Mouse (Mus musculus): ENCODE measurements around the gene Map1a. TPM values are rescaled to one million over a fixed set of nuclear protein-coding genes. Genes with fewer than 3 reads are reported as not detected.

Gene Map1a
- polyA plus RNA-seq, 1 experiment from 2014 or later: 7.3 TPM

DNA sequence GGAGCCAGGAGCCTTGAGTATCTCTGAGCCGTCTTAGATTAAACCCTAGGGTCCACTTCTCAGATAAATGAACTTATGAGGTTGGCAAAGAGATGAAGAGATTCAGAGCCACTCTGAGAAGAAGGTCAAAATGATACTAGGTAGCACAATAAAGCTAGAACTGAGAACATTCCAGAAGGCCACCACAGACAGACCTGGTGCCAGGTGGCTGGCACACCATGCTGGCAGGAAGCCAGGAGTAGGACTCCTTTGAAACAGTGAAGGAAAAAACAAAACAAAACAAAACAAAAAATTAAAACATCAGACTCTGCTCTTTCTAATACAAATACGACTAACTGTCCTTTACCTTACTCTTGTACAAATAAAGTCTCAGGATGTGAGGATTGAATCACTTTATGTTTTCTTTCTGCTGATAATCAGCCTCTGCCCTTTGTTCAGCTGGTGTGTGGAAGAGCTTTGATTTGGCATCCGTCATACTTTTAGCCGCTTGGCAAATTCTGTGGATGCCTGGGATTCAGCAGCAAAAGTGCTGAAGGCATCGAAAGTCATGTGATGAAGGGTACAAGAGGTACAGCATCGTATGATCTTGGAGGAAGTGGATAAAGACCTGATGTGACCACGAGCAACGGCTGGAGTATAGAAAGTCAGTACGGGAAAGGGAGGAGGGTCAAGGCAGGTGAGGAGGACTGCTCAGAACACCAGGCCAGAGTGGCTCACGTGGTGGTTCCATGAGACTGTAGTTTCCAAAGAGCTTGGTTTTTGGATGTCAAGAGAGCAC lies 34.5 kb downstream of the Map1a start:
- H3K4me2 ChIP-seq (ENCODE audit: low read length): no peak overlapping the region
- WGBS: 58% methylated on average over 10 of the region's 10 CpGs
- H3K9ac ChIP-seq (ENCODE audit: low read length): no peak overlapping the region
- no peaks in the 10 kb centered on the region for H3K27me3 ChIP-seq (ENCODE audit: control insufficient read depth, insufficient read depth, low read length)
- peaks cover 12% of the 10 kb centered on the region; the same call in 1 of the 2 replicates for H3K36me3 ChIP-seq (ENCODE audit: control insufficient read depth, insufficient read depth, low read length)
- no peak overlapping the region for H3K27ac ChIP-seq (replicated peaks in 1 of 2; ENCODE audit: control insufficient read depth in 1 of 2, insufficient read depth in 1 of 2, low read depth in 2 of 2, low read length in 2 of 2)
- no peaks in the 10 kb centered on the region for H3K4me1 ChIP-seq (ENCODE audit: control insufficient read depth in 2 of 2, insufficient read depth in 2 of 2, low read length in 2 of 2)
- H3K4me3 ChIP-seq (ENCODE audit: control insufficient read depth in 1 of 2, insufficient read depth in 1 of 2, low read depth in 1 of 2, low read length in 2 of 2): no peak overlapping the region
- ATAC-seq (ENCODE audit: insufficient number of reproducible peaks, insufficient read depth, low FRiP score, low read depth): no peak
- no peaks in the 10 kb centered on the region for H3K9me3 ChIP-seq (ENCODE audit: control insufficient read depth, low read length)

DNA sequence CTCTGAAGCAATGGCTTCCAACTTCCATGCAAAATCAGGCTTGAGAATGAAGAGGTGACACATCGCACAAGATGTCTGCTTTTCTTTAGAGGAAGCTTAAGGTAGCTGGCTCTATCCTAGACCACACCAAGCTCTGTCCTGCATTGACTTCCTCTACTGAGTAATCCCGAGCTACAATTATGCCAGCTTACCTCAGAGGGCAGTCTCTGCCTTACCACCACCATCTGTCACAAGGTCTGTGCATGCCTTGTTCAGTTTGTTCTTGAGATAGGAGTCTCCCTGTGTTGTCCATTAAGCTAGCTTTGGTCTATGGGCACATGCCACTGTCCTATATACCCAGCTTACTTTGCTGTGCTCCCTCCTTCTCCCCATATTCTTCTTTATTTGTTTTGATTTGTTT lies 40.1 kb downstream of the Map1a start:
- no peak overlapping the region for H3K4me2 ChIP-seq (ENCODE audit: low read length)
- WGBS: 87% methylated on average over 2 of the region's 2 CpGs
- no peaks in the 10 kb centered on the region for H3K4me1 ChIP-seq (ENCODE audit: control insufficient read depth in 2 of 2, insufficient read depth in 2 of 2, low read length in 2 of 2)
- no peak for ATAC-seq (ENCODE audit: insufficient number of reproducible peaks, insufficient read depth, low FRiP score, low read depth)
- H3K27ac ChIP-seq (replicated peaks in 1 of 2; ENCODE audit: control insufficient read depth in 1 of 2, insufficient read depth in 1 of 2, low read depth in 2 of 2, low read length in 2 of 2): no peak overlapping the region
- no peaks in the 10 kb centered on the region for H3K9me3 ChIP-seq (ENCODE audit: control insufficient read depth, low read length)
- no peaks in the 10 kb centered on the region for H3K27me3 ChIP-seq (ENCODE audit: control insufficient read depth, insufficient read depth, low read length)
- H3K4me3 ChIP-seq (ENCODE audit: control insufficient read depth in 1 of 2, insufficient read depth in 1 of 2, low read depth in 1 of 2, low read length in 2 of 2): no peak overlapping the region
- H3K9ac ChIP-seq (ENCODE audit: low read length): no peak overlapping the region
- peaks cover 22% of the 10 kb centered on the region for H3K36me3 ChIP-seq (ENCODE audit: control insufficient read depth, insufficient read depth, low read length)

DNA sequence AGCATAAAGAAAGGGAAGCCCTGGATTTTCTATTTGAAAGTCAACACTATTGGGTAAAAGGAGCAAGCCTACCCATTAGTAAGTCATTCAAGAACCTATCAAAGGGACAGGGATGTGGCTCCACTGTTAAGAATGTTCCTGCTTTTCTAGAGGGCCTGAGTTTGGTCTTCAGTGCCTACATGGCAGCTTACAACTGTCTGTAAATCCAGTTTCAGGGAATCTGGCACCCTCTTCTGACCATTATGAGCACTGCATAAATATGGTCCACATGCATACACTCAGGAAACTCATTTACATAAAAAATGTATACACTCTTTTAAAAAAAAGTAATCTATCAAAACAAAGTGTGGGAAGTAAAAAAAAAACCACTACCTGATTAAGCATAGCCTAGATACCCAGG lies 49.7 kb downstream of the Map1a start:
- H3K27me3 ChIP-seq (ENCODE audit: control insufficient read depth, insufficient read depth, low read length): no peaks in the 10 kb centered on the region
- no peak for ATAC-seq (ENCODE audit: insufficient number of reproducible peaks, insufficient read depth, low FRiP score, low read depth)
- no peaks in the 10 kb centered on the region for H3K9me3 ChIP-seq (ENCODE audit: control insufficient read depth, low read length)
- H3K4me3 ChIP-seq (ENCODE audit: control insufficient read depth in 1 of 2, insufficient read depth in 1 of 2, low read depth in 1 of 2, low read length in 2 of 2): no peak overlapping the region
- no peak overlapping the region for H3K9ac ChIP-seq (ENCODE audit: low read length)
- H3K27ac ChIP-seq (replicated peaks in 1 of 2; ENCODE audit: control insufficient read depth in 1 of 2, insufficient read depth in 1 of 2, low read depth in 2 of 2, low read length in 2 of 2): no peak overlapping the region
- H3K36me3 ChIP-seq (ENCODE audit: control insufficient read depth, insufficient read depth, low read length): peaks cover 32% of the 10 kb centered on the region
- H3K4me2 ChIP-seq (ENCODE audit: low read length): no peak overlapping the region
- no peaks in the 10 kb centered on the region for H3K4me1 ChIP-seq (ENCODE audit: control insufficient read depth in 2 of 2, insufficient read depth in 2 of 2, low read length in 2 of 2)

DNA sequence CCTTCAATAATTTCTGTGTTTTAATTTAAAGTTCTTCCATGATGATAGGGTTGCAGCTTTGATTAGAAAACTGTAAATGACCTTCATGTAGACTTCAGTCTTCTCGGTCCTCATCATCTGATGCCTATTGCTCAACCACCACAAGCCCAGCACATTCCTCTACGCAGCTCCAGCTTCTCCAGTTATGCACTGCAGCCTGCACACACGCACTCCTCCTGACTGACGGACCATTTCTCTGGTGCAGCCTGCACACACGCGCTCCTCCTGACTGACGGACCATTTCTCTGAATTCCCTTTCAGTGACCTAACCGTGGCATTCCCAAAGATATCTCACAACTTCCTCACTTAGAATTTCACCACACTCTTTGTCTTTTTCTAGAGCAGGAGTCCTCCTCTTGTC lies 63.8 kb downstream of the Map1a start:
- Histone ChIP-seq H3K4me1 (ENCODE audit: control insufficient read depth in 2 of 2, insufficient read depth in 2 of 2, low read length in 2 of 2) (peaks cover 3 to 9% of the 10 kb centered on the region in 2 experiments; a peak in 3 of 4 replicates), H3K36me3 (ENCODE audit: control insufficient read depth, insufficient read depth, low read length) (peaks cover 22% of the 10 kb centered on the region), H3K4me2 (ENCODE audit: low read length) (peak overlapping the region; percentile 7; the same call in 1 of the 2 replicates), H3K27ac (replicated peaks in 1 of 2; ENCODE audit: control insufficient read depth in 1 of 2, insufficient read depth in 1 of 2, low read depth in 2 of 2, low read length in 2 of 2) (no peak overlapping the region), H3K9ac (ENCODE audit: low read length) (no peak overlapping the region), H3K27me3 (ENCODE audit: control insufficient read depth, insufficient read depth, low read length) (peaks cover 21% of the 10 kb centered on the region), H3K4me3 (ENCODE audit: control insufficient read depth in 1 of 2, insufficient read depth in 1 of 2, low read depth in 1 of 2, low read length in 2 of 2) (no peak overlapping the region), H3K9me3 (ENCODE audit: control insufficient read depth, low read length) (no peaks in the 10 kb centered on the region)
- 21% methylated on average over 8 of the region's 8 CpGs for WGBS
- ATAC-seq (ENCODE audit: insufficient number of reproducible peaks, insufficient read depth, low FRiP score, low read depth): no peak

DNA sequence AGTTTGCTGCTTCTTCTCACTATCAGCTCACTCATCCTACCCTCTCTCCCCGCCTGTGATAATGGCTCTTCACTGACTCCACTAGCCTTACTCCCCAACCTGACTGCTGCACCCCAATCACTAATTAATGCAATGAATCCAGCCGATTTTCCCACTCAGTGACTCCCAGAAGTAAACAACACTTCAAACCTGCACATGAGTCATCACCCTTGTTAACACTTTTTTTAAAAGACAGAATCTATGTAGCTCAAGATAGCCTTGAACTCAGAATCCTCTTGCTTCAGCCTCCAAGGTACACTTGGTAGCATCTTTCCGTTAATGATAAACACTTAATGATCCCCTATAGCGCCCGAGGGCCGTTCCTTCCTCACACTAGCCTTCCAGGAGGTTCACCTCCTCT lies 65.0 kb downstream of the Map1a start:
- no peak for ATAC-seq (ENCODE audit: insufficient number of reproducible peaks, insufficient read depth, low FRiP score, low read depth)
- WGBS: 3% methylated on average over 6 of the region's 6 CpGs
- peak overlapping the region; percentile 78 for H3K4me2 ChIP-seq (ENCODE audit: low read length)
- H3K4me3 ChIP-seq (ENCODE audit: control insufficient read depth in 1 of 2, insufficient read depth in 1 of 2, low read depth in 1 of 2, low read length in 2 of 2): peak overlapping the region; percentile 61 to 62
- H3K4me1 ChIP-seq (ENCODE audit: control insufficient read depth in 2 of 2, insufficient read depth in 2 of 2, low read length in 2 of 2): peaks cover 6 to 13% of the 10 kb centered on the region in 2 experiments; a peak in 3 of 4 replicates
- peak overlapping the region; percentile 79 for H3K9ac ChIP-seq (ENCODE audit: low read length)
- H3K9me3 ChIP-seq (ENCODE audit: control insufficient read depth, low read length): no peaks in the 10 kb centered on the region
- H3K27ac ChIP-seq (replicated peaks in 1 of 2; ENCODE audit: control insufficient read depth in 1 of 2, insufficient read depth in 1 of 2, low read depth in 2 of 2, low read length in 2 of 2): 0 out of 4 replicates have a peak overlapping the region, but pooled peaks have one; percentile 9 to 43
- peaks cover 33% of the 10 kb centered on the region for H3K27me3 ChIP-seq (ENCODE audit: control insufficient read depth, insufficient read depth, low read length)
- H3K36me3 ChIP-seq (ENCODE audit: control insufficient read depth, insufficient read depth, low read length): peaks cover 10% of the 10 kb centered on the region

DNA sequence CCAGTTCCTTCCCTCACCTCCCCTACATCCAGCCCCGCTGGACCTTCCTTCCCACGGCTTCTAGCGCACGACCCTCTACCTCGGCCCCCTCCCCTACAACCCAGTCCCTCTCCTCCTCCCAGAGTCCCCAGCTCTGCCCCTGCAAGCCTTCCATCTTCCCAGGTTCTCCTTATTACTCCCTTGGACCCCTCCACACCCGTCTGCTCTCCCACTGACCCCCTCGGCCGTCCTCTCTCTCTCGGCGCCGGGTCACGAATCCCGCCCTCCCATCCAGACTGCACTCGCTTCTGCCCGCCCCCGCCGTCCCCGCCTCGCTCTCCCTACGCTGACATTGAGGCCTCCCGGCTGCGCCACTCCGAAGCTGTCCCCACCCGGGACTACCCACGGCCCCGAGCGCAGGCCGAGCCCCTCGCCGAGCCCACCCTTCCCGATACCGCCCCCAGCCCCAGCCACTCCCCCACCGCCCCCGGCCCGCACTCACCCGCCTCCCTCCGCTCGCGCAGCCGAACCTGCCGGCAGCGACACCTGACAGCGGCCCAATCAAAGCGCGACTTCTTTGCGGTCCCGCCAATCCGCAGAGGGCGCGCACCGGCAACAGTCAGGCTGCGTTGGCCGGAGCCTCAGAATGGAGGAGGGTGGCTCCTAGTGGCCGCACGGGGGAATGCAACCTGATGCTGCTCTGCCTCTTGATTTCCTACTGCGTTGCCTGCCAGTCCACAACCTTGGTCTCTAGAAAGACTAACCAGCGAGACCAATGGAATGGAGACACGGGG lies 65.6 kb downstream of the Map1a start, which contains the start of gene Ppip5k1:
Ppip5k1 (minus strand) TSS at position 577 of the 773 bp plus-strand sequence.
- Histone ChIP-seq H3K4me2 (ENCODE audit: low read length) (peak within 1 kb of the TSS; percentile 78), H3K9me3 (ENCODE audit: control insufficient read depth, low read length) (no peaks in the 10 kb centered on the region), H3K9ac (ENCODE audit: low read length) (peak within 1 kb of the TSS; percentile 79), H3K27me3 (ENCODE audit: control insufficient read depth, insufficient read depth, low read length) (peaks cover 39% of the 10 kb centered on the region), H3K4me1 (ENCODE audit: control insufficient read depth in 2 of 2, insufficient read depth in 2 of 2, low read length in 2 of 2) (peaks cover 6 to 13% of the 10 kb centered on the region in 2 experiments; a peak in 3 of 4 replicates), H3K4me3 (ENCODE audit: control insufficient read depth in 1 of 2, insufficient read depth in 1 of 2, low read depth in 1 of 2, low read length in 2 of 2) (peak within 1 kb of the TSS; percentile 61 to 62), H3K36me3 (ENCODE audit: control insufficient read depth, insufficient read depth, low read length) (peaks cover 4% of the 10 kb centered on the region), H3K27ac (replicated peaks in 1 of 2; ENCODE audit: control insufficient read depth in 1 of 2, insufficient read depth in 1 of 2, low read depth in 2 of 2, low read length in 2 of 2) (peak within 1 kb of the TSS; percentile 9 to 43; a peak in 2 of 4 replicates)
- ATAC-seq (ENCODE audit: insufficient number of reproducible peaks, insufficient read depth, low FRiP score, low read depth): peak; percentile 96
- WGBS: under 1% methylated on average over 58 of the region's 58 CpGs

DNA sequence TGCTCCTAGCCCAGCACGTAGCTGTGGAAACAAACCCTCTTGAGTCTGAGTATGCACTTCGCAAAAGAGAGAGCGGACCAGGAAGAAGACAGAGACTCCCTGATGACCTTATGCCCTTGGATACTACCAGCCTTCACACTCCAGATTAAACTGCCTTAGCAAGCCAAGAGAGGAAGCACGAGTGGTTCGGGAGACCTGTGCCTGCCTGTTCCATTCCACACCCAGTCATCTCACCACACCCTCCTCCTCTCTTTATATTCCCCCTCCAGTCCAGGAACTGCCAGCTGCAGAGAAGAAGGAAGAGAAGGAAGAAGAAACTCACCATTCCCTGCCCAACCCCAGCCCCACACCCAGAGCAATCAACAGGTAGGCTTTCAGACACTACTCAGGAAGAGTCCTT lies 68.1 kb downstream of the Map1a start, which contains the start of gene Ckmt1:
Ckmt1 (plus strand) TSS at position 221 of the 400 bp plus-strand sequence.
- no peak within 1 kb of the TSS for H3K27ac ChIP-seq (replicated peaks in 1 of 2; ENCODE audit: control insufficient read depth in 1 of 2, insufficient read depth in 1 of 2, low read depth in 2 of 2, low read length in 2 of 2)
- peaks cover 40% of the 10 kb centered on the region for H3K27me3 ChIP-seq (ENCODE audit: control insufficient read depth, insufficient read depth, low read length)
- H3K9ac ChIP-seq (ENCODE audit: low read length): no peak within 1 kb of the TSS
- no peak for ATAC-seq (ENCODE audit: insufficient number of reproducible peaks, insufficient read depth, low FRiP score, low read depth)
- no peak within 1 kb of the TSS for H3K4me3 ChIP-seq (ENCODE audit: control insufficient read depth in 1 of 2, insufficient read depth in 1 of 2, low read depth in 1 of 2, low read length in 2 of 2)
- 38% methylated on average over 5 of the region's 5 CpGs for WGBS
- H3K9me3 ChIP-seq (ENCODE audit: control insufficient read depth, low read length): no peaks in the 10 kb centered on the region
- no peaks in the 10 kb centered on the region for H3K36me3 ChIP-seq (ENCODE audit: control insufficient read depth, insufficient read depth, low read length)
- peak within 1 kb of the TSS; percentile 22; the same call in 1 of the 2 replicates for H3K4me2 ChIP-seq (ENCODE audit: low read length)
- H3K4me1 ChIP-seq (ENCODE audit: control insufficient read depth in 2 of 2, insufficient read depth in 2 of 2, low read length in 2 of 2): peaks cover 6 to 13% of the 10 kb centered on the region in 2 experiments; a peak in 3 of 4 replicates

Measured in heart, embryonic 14.5 days (tissue).